Mouse (Mus musculus) bone marrow macrophage, adult 2 months (primary cell): Measurements from ENCODE around the gene Duxbl2. TPM values are rescaled to one million over a fixed set of nuclear protein-coding genes. Genes with fewer than 3 reads are reported as not detected.
"Not testable (repeated sequence)": the region's sequence is repeated elsewhere in the genome, so short reads cannot be mapped to it uniquely, and the experiment has no call there.

Source experiments
- H3K27ac ChIP-seq: 2 replicates; pipeline ENCODE4 v1.5.1; 2012; ENCODE audit warnings: low read depth, low read length; ENCODE audit not compliant: insufficient read depth
- H3K4me1 ChIP-seq: 2 replicates; pipeline ENCODE4 v1.6.1; 2012; ENCODE audit warnings: low read length; ENCODE audit not compliant: control insufficient read depth, insufficient read depth
- H3K4me3 ChIP-seq: 2 replicates; pipeline ENCODE4 v1.5.1; 2012; ENCODE audit warnings: mild to moderate bottlenecking, low read length, moderate library complexity; ENCODE audit not compliant: insufficient read depth
- polyA plus RNA-seq: library from polyadenylated mRNA; stranded (reverse); fragments of >200 nt; gene quantifications from 2 replicates; pipeline ENCODE4 v1.2.4, GENCODE M21; 2012; ENCODE audit not compliant: missing spikeins, insufficient read depth, insufficient read length

The Duxbl2 gene
- not detected in 2 replicates for polyA plus RNA-seq

- H3K27ac ChIP-seq, H3K4me1 ChIP-seq, H3K4me3 ChIP-seq: not testable (repeated sequence)
Observed at GRCm38 (mm10) chr14:26118150-26118549, at the start of gene Duxbl2. Gene Duxbl2, plus strand, starts transcription at chr14:26118349.

DNA sequence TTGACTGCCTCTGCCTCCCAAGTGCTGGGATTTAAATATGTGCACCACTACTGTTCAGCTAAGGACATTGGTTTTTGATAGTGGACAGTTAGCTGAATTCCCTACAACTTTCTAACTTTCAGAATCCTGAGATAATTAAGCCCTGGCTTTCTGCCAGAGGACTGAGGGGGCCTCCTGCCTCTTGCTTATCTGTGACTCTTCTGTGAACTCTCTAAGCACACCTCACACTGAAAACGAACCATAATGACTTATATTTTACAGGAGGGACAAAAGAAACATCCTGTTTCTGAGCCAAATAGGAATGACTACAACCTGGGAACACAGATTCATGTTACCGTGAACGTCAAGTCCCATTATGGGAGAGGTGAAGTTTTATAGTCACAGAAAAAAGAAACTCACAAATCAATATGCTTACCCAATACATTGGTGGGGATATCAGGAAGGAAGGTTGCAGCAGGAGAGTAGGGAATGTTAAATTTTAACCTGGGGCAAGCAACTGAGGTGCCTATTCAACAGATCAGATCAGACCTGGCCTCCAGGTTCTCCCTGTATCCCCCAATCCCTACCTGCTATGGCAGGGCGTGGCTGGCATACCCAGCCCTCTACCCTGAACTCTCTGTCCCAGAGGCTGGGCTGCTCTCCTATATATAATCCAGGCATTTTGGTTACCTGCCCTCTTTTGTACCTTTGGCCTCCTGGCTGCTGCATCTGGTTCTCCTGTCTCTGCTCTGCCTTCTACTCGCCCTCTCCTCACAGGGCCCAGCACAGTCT lies 41.3 kb upstream of the Duxbl2 start:
- not testable (repeated sequence) for H3K27ac ChIP-seq, H3K4me1 ChIP-seq, H3K4me3 ChIP-seq

DNA sequence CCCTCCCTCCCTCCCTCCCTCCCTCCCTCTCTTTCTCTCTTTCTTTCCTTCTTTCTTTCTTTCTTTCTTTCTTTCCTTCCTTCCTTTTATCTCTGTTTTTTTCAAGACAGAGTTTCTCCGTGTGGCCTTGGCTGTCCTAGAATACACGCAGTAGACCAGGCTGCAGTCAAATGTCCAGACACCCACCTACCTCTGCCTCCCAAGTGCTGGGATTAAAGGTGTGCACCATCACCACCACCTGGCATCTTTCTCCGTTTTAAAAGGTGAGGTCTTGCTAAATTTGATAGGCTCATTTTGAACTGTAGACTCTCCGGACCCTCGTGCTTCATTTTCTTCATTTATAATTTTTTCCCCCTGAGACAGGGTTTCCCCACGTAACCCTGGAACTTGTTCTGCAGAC lies 36.9 kb upstream of the Duxbl2 start, which contains the start of gene Cphx2:
Gene Cphx2 (plus strand): TSS at position 301 of the 400 bp plus-strand sequence.
- not testable (repeated sequence) for H3K4me1 ChIP-seq, H3K27ac ChIP-seq, H3K4me3 ChIP-seq

- H3K27ac ChIP-seq, H3K4me1 ChIP-seq, H3K4me3 ChIP-seq: not testable (repeated sequence)
Observed at GRCm38 (mm10) chr14:26081997-26082396, 36.2 kb upstream of the Duxbl2 start, which contains the start of gene Cphx3. Gene Cphx3, plus strand, starts transcription at chr14:26082297.

DNA sequence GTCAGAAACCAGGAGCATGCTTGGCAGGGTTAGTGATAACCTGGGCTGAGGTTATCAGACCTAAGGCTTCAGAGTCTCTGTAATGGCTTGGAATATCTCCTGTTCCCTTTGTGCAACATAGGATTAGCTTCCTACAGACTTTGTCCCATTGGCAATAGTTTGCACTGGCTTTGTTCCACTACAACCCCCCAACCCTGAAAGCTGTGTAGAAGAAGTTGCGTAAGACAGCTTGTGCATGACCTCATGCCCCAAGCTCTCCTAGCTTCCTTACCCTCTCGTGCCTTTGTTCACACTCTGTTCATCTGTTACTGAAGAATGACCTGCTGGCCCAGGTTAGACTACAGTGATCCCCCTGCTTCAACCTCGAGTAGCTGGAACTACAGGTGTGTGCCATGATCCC lies 20.5 kb upstream of the Duxbl2 start:
- H3K4me1 ChIP-seq, H3K27ac ChIP-seq, H3K4me3 ChIP-seq: not testable (repeated sequence)

DNA sequence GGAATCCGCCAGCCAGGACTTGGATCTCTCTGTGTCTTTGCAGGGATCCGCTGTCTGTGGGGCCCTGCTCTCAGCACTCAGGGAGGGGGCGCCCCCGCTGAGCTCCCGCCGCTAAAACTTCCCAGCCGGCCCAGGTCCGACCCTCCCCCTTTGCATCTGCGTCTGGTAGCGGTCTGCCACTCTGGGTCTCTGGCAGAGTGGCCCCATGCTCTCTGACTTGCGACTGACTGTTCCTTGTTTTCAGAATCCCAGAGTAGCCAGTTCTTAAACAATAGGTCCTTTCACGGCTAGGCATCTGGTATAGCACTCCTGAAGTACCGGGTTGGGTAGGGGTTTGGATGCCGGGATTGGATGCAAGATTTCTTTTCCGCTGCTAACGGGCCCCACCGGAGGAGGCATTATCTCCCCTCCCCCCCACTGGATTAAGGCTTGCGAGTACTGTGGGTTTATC lies 426 bp downstream of the Duxbl2 start:
- not testable (repeated sequence) for H3K27ac ChIP-seq, H3K4me3 ChIP-seq, H3K4me1 ChIP-seq

DNA sequence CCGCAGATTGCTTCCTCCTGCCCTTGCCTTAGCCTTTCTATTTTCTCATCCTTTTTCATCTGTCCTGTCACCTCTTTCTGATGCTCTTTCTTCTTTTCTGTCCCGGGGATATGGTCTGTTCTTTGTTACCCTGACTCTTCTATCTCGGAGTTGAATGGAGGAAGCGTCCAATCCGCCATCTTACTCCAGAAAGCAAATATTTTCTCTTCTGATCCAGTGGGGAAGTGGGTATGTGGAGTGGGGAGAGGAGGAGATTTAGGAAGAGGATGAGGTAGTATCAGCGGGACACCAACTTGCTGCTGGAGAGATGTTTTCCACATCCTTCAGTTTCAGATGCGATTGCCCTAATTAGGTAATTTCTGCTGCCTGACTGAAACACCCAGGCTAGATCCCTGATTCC lies 946 bp downstream of the Duxbl2 start:
- not testable (repeated sequence) for H3K4me3 ChIP-seq, H3K4me1 ChIP-seq, H3K27ac ChIP-seq

DNA sequence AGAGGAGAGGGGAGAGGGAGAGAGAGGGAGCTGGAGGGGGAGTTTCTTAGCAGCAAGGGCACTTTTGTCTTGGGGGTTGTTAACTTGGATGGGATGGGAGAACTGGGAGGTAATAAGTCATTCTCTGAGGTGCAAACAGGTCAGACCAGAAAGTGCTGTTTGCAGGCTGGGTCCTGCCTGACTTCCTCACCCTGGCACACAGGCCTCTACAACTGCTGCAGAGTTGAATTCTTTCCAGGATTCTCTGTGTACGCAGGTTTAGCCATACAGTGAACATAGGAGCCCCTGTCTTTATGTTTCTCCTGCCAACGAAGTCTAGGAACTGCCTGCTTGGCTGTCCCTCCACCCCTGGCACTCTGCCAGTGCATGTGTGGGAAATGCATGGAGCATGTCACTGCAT lies 28.9 kb downstream of the Duxbl2 start:
- not testable (repeated sequence) for H3K4me3 ChIP-seq, H3K27ac ChIP-seq, H3K4me1 ChIP-seq

GRCm38 (mm10) chr14:26156032-26156431 lies 37.9 kb downstream of the Duxbl2 start:
- H3K4me1 ChIP-seq, H3K4me3 ChIP-seq, H3K27ac ChIP-seq: not testable (repeated sequence)

DNA sequence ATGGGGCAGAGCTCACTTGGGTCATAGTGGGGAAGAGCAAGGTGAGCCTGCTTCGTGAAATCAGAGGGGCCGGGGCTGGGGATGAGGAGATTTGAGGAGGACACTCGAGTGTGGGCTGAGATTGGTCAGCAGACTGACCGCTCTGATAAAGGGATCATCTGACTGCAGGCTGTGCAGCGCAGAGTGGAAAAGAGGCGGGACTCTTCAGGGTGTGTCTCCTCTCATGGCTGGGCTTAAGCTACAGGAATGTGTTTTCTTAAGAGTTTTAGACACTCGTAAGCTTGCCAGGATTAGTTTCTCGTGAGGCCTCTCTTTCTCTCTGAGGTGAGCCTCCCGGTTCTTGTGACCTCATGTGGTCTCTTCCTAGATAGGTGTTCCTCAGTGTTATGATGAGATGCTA lies 43.0 kb downstream of the Duxbl2 start:
- H3K27ac ChIP-seq, H3K4me3 ChIP-seq, H3K4me1 ChIP-seq: not testable (repeated sequence)

GRCm38 (mm10) chr14:26162423-26162822 lies 44.3 kb downstream of the Duxbl2 start:
- H3K27ac ChIP-seq, H3K4me3 ChIP-seq, H3K4me1 ChIP-seq: not testable (repeated sequence)

- H3K4me1 ChIP-seq, H3K4me3 ChIP-seq, H3K27ac ChIP-seq: not testable (repeated sequence)
Observed at GRCm38 (mm10) chr14:26165266-26165665, 47.1 kb downstream of the Duxbl2 start.

GRCm38 (mm10) chr14:26173955-26174354 lies 55.8 kb downstream of the Duxbl2 start:
- H3K27ac ChIP-seq, H3K4me3 ChIP-seq, H3K4me1 ChIP-seq: not testable (repeated sequence)

DNA sequence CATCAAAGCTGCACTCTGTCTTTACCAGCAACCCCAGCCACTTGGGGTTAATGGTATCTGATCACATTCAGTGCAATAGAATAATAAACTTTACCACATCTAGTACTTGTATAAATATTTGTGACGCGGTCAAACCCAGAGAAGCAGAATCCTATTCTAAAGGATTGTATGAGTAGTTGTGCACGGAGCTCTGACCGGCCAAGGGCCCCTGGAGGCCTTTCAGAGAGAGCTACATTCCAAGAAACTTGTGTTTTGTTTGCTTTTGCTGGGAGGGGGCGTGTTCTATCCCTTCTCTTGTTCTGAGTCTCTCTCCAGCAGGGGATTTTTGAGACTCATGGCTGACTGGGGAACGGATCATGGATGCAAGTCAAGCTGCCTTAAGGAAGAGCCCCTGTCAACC lies 56.9 kb downstream of the Duxbl2 start:
- H3K4me1 ChIP-seq, H3K4me3 ChIP-seq, H3K27ac ChIP-seq: not testable (repeated sequence)
